Mouse (Mus musculus): ENCODE results near the gene Tmprss12.

DNA sequence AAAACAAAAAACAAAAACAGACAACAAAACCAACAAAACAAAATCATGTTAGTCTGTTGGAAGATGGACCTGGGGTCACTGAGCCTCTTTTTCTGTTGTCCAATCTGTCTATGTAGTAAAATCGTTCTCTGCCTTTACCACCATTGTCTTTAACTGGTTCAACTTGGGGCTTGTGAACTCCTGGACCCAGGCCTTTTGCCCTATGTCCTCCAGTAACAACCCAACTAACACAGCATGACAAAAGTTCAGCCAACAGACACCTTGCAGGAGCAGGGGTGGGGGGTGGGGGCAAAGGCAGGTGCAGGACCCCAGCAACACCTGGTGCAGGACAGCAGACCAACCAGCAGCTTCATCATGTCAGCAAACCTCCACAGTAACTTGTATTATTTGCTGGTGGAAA, 39.2 kb downstream of the Tmprss12 start:
- no peak for TF ChIP-seq CTCF (IDR thresholded peaks at IDR 0.05; ENCODE audit: borderline replicate concordance, insufficient read depth, low read depth, low read length)
- TF ChIP-seq POLR2A (IDR thresholded peaks at IDR 0.05; ENCODE audit: borderline replicate concordance, insufficient read depth, low read length): no peak
